Mouse (Mus musculus): ENCODE measurements around the gene Phactr2. TPM values are rescaled to one million over a fixed set of nuclear protein-coding genes. Genes with fewer than 3 reads are reported as not detected.
"Not testable (repeated sequence)": the region's sequence is repeated elsewhere in the genome, so short reads cannot be mapped to it uniquely, and the experiment has no call there.

The Phactr2 gene
- polyA plus RNA-seq (2012; rRNA removed), result 10.7 and 12.5 TPM in 2 replicates

- Histone ChIP-seq H3K4me1 (ENCODE audit: control insufficient read depth, insufficient read depth, low read length) (peaks cover 7% of the 10 kb centered on the region; the same call in 1 of the 2 replicates), H3K27me3 (replicated peaks; ENCODE audit: control insufficient read depth, insufficient read depth, low read length) (no peaks in the 10 kb centered on the region), H3K36me3 (ENCODE audit: control insufficient read depth, insufficient read depth, low read length) (no peaks in the 10 kb centered on the region), H3K27ac (ENCODE audit: insufficient read depth, low read depth, low read length) (peak within 1 kb of the TSS; percentile 48), H3K4me3 (ENCODE audit: insufficient read depth, low read depth, low read length) (peak within 1 kb of the TSS; percentile 74)
- under 1% methylated on average over 71 of the region's 71 CpGs for WGBS
- peak; percentile 60 for DNase-seq
- no peak for TF ChIP-seq CTCF (conservative IDR thresholded peaks at IDR 0.05; ENCODE audit: insufficient read depth, insufficient read length, low read depth, low read length)
- no peak for TF ChIP-seq POLR2A (IDR thresholded peaks at IDR 0.05; ENCODE audit: low read depth, low read length)
These were observed at the start of gene Phactr2 for GRCm38 (mm10) chr10:13473833-13474567. Phactr2 (minus strand) TSS chr10:13474412.

GRCm38 (mm10) chr10:13521857-13522256, 47.6 kb upstream of the Phactr2 start:
- Histone ChIP-seq H3K27ac (ENCODE audit: insufficient read depth, low read depth, low read length) (no peak overlapping the region), H3K4me1 (ENCODE audit: control insufficient read depth, insufficient read depth, low read length) (no peaks in the 10 kb centered on the region), H3K36me3 (ENCODE audit: control insufficient read depth, insufficient read depth, low read length) (no peaks in the 10 kb centered on the region; the same call in 1 of the 2 replicates), H3K27me3 (replicated peaks; ENCODE audit: control insufficient read depth, insufficient read depth, low read length) (no peaks in the 10 kb centered on the region), H3K4me3 (ENCODE audit: insufficient read depth, low read depth, low read length) (no peak overlapping the region)
- DNase-seq, result no peak
- TF ChIP-seq POLR2A (IDR thresholded peaks at IDR 0.05; ENCODE audit: low read depth, low read length) (no peak), CTCF (conservative IDR thresholded peaks at IDR 0.05; ENCODE audit: insufficient read depth, insufficient read length, low read depth, low read length) (no peak)
- 91% methylated on average over 4 of the region's 4 CpGs for WGBS

GRCm38 (mm10) chr10:13502371-13502770, 28.2 kb upstream of the Phactr2 start:
- 59% methylated on average over 8 of the region's 8 CpGs for WGBS
- peaks cover 5% of the 10 kb centered on the region for H3K36me3 ChIP-seq (ENCODE audit: control insufficient read depth, insufficient read depth, low read length)
- no peaks in the 10 kb centered on the region for H3K27me3 ChIP-seq (replicated peaks; ENCODE audit: control insufficient read depth, insufficient read depth, low read length)
- peaks cover 9% of the 10 kb centered on the region; the same call in 1 of the 2 replicates for H3K4me1 ChIP-seq (ENCODE audit: control insufficient read depth, insufficient read depth, low read length)
- DNase-seq, result no peak
- H3K4me3 ChIP-seq (ENCODE audit: insufficient read depth, low read depth, low read length), result no peak overlapping the region
- TF ChIP-seq CTCF (conservative IDR thresholded peaks at IDR 0.05; ENCODE audit: insufficient read depth, insufficient read length, low read depth, low read length), result no peak
- no peak for TF ChIP-seq POLR2A (IDR thresholded peaks at IDR 0.05; ENCODE audit: low read depth, low read length)
- H3K27ac ChIP-seq (ENCODE audit: insufficient read depth, low read depth, low read length), result no peak overlapping the region

GRCm38 (mm10) chr10:13501533-13501932, 27.3 kb upstream of the Phactr2 start:
- Histone ChIP-seq H3K4me1 (ENCODE audit: control insufficient read depth, insufficient read depth, low read length) (peaks cover 12% of the 10 kb centered on the region; the same call in 1 of the 2 replicates), H3K27ac (ENCODE audit: insufficient read depth, low read depth, low read length) (peak overlapping the region; percentile 18; the same call in 1 of the 2 replicates), H3K4me3 (ENCODE audit: insufficient read depth, low read depth, low read length) (peak overlapping the region; percentile 62)
- not testable (repeated sequence) for DNase-seq; H3K36me3 ChIP-seq (ENCODE audit: control insufficient read depth, insufficient read depth, low read length); H3K27me3 ChIP-seq (replicated peaks; ENCODE audit: control insufficient read depth, insufficient read depth, low read length)
- 36% methylated on average over 4 of the region's 4 CpGs for WGBS

GRCm38 (mm10) chr10:13500938-13501496, 26.8 kb upstream of the Phactr2 start:
- peaks cover 12% of the 10 kb centered on the region; the same call in 1 of the 2 replicates for H3K4me1 ChIP-seq (ENCODE audit: control insufficient read depth, insufficient read depth, low read length)

GRCm38 (mm10) chr10:13500473-13500872, 26.3 kb upstream of the Phactr2 start:
- DNase-seq, result peak; percentile 14

More at GRCm38 (mm10) chr10:13500938-13501496, 26.8 kb upstream of the Phactr2 start:
- peak overlapping the region; percentile 62 for H3K4me3 ChIP-seq (ENCODE audit: insufficient read depth, low read depth, low read length)
- TF ChIP-seq POLR2A (IDR thresholded peaks at IDR 0.05; ENCODE audit: low read depth, low read length) (peak; percentile 26), CTCF (conservative IDR thresholded peaks at IDR 0.05; ENCODE audit: insufficient read depth, insufficient read length, low read depth, low read length) (no peak)
- H3K27ac ChIP-seq (ENCODE audit: insufficient read depth, low read depth, low read length), result peak overlapping the region; percentile 58
- H3K27me3 ChIP-seq (replicated peaks; ENCODE audit: control insufficient read depth, insufficient read depth, low read length), result no peaks in the 10 kb centered on the region
- WGBS, result under 1% methylated on average over 30 of the region's 30 CpGs
- H3K36me3 ChIP-seq (ENCODE audit: control insufficient read depth, insufficient read depth, low read length), result peaks cover 2% of the 10 kb centered on the region
- DNase-seq, result peak; percentile 95

GRCm38 (mm10) chr10:13499331-13499730, 25.1 kb upstream of the Phactr2 start, which contains the start of gene Fuca2:
Fuca2 (plus strand) TSS chr10:13499540.
- H3K27me3 ChIP-seq (replicated peaks; ENCODE audit: control insufficient read depth, insufficient read depth, low read length), result no peaks in the 10 kb centered on the region
- H3K4me1 ChIP-seq (ENCODE audit: control insufficient read depth, insufficient read depth, low read length), result peaks cover 12% of the 10 kb centered on the region; the same call in 1 of the 2 replicates
- peak; percentile 6 for DNase-seq
- H3K27ac ChIP-seq (ENCODE audit: insufficient read depth, low read depth, low read length), result peak within 1 kb of the TSS; percentile 58; the same call in 1 of the 2 replicates
- 93% methylated on average over 2 of the region's 2 CpGs for WGBS
- TF ChIP-seq POLR2A (IDR thresholded peaks at IDR 0.05; ENCODE audit: low read depth, low read length) (no peak), CTCF (conservative IDR thresholded peaks at IDR 0.05; ENCODE audit: insufficient read depth, insufficient read length, low read depth, low read length) (no peak)
- H3K36me3 ChIP-seq (ENCODE audit: control insufficient read depth, insufficient read depth, low read length), result no peaks in the 10 kb centered on the region; the same call in 1 of the 2 replicates
- no peak within 1 kb of the TSS for H3K4me3 ChIP-seq (ENCODE audit: insufficient read depth, low read depth, low read length)

More at GRCm38 (mm10) chr10:13500473-13500872, 26.3 kb upstream of the Phactr2 start:
- H3K27ac ChIP-seq (ENCODE audit: insufficient read depth, low read depth, low read length), result peak overlapping the region; percentile 58
- H3K36me3 ChIP-seq (ENCODE audit: control insufficient read depth, insufficient read depth, low read length), result peaks cover 2% of the 10 kb centered on the region
- WGBS, result 45% methylated on average over 9 of the region's 9 CpGs
- H3K4me3 ChIP-seq (ENCODE audit: insufficient read depth, low read depth, low read length), result peak overlapping the region; percentile 62
- TF ChIP-seq POLR2A (IDR thresholded peaks at IDR 0.05; ENCODE audit: low read depth, low read length) (no peak), CTCF (conservative IDR thresholded peaks at IDR 0.05; ENCODE audit: insufficient read depth, insufficient read length, low read depth, low read length) (no peak)
- H3K4me1 ChIP-seq (ENCODE audit: control insufficient read depth, insufficient read depth, low read length), result peaks cover 12% of the 10 kb centered on the region; the same call in 1 of the 2 replicates
- H3K27me3 ChIP-seq (replicated peaks; ENCODE audit: control insufficient read depth, insufficient read depth, low read length), result no peaks in the 10 kb centered on the region

All from kidney, adult 2 months (tissue).